Mouse (Mus musculus) activated CD4-positive, CD25-positive, alpha-beta regulatory T cell, adult 4 months (primary cell): Measurements from ENCODE around the gene 1700122O11Rik. TPM values are rescaled to one million over a fixed set of nuclear protein-coding genes. Genes with fewer than 3 reads are reported as not detected.

Experiments
- ATAC-seq: one replicate; pipeline ENCODE4 v1.8.0; 2017
- polyA plus RNA-seq, 2 experiments: library from polyadenylated mRNA; unstranded; fragments of 100-300 nt; shearing (Covaris generic); gene quantifications; one replicate each; pipeline ENCODE4 v1.2.1; 2017

The 1700122O11Rik gene
- polyA plus RNA-seq, result not detected

DNA sequence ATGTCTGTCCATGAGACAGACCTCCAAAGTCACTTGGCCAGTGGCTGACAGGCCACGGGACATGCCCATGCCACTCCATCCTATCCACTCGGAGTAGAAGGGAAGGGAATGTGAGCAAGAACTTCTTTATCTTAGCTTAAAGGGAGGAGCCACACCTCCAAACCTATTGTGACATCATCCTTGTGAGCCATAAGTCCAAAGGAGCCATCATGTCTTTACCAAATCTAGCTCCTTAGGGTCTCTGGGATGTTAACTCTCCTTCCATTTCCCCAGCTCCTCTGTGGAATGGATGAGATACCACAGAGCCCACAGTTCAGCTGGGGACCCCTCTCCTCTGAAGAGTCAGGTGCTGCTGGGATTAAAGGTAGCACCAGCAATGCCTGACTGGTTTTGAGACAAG, at the start of gene 1700122O11Rik:
Gene 1700122O11Rik (minus strand): TSS at position 101 of the 400 bp plus-strand sequence.
- no peak for ATAC-seq

DNA sequence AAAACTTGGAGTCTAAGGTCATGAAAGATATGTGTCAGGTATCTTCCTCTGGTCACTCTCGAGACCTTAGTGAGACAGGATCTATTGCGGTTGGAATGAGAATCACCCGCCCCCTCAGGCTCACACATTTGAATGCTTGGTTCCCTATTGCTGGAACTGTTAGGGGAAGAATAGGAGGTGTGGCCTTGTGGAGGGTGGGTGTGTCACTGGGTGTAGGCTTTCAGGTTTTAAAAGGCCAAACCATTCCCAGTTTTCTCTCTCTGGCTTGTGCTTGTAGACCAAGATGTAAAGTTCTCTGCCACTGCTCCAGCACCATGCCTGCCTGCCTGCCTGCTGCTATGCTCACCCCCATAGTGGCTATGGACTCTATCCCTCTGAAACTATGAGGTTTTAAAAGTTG, 42.5 kb upstream of the 1700122O11Rik start:
- ATAC-seq, result no peak

DNA sequence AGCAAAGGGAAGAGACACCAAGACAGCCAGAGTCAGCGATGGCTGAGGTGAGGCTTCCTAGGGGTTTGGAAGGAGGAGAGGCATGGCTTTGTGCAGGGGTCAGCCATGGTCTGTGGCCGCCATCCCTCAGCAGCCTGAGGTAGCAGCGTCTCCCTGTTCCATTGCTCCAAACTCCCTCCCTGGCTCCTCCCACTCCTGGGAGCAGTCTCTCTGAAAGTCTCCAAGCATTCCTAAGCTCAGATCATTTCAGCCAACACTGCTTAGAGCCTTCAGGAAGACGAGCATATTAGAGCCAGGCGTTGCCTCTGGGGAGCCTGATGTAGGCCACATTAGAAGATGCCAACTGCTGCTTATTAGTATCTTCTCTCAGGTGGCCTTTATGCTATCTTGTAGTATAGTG, 29.6 kb upstream of the 1700122O11Rik start:
- ATAC-seq, result no peak

DNA sequence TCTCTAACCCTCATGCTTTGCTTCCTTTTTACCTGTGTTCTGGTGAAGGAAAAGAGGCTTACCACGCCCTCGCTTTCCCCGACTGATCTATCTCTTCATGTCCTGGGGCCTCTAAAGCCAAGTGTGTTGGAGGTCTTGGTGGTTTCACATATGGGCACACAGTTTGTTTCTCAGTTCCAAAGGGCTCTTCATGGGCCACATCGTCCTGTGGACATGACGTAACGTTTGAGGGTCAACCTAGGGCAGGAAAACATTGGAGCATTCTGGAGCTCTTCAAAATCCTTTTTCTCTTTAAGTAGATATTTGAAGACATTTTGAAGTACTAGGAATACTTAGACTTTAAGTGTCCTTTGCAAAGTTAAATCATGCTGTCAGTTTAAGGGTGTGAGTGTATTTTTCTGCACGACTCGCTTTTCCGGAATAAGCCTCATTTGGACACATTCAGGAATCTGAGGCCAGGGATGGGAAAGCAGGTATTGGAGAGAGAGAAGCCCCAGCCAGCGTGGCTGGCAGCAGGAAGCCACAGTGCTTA, 29.1 kb upstream of the 1700122O11Rik start:
- no peak for ATAC-seq

DNA sequence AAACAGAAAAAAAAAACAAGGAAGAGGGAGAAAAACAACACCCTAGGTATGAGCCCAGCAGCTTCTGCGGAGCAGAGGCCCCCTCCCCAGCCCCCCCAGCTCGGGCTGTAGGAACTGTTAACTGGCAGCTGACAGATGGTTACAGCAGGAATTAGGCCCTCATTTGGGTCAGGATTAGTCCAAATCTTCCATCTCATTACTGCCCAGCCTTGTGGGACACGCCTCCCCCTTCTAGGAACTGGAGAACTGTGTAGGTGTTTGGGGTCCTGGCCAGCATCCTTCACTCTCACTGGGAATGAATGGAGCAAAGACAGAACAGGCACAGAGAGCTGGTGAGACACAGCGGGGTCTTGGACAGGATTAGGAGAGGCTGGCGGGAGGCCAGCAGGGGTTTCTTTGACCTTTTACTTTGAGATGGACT, 27.0 kb upstream of the 1700122O11Rik start:
- ATAC-seq, result no peak

DNA sequence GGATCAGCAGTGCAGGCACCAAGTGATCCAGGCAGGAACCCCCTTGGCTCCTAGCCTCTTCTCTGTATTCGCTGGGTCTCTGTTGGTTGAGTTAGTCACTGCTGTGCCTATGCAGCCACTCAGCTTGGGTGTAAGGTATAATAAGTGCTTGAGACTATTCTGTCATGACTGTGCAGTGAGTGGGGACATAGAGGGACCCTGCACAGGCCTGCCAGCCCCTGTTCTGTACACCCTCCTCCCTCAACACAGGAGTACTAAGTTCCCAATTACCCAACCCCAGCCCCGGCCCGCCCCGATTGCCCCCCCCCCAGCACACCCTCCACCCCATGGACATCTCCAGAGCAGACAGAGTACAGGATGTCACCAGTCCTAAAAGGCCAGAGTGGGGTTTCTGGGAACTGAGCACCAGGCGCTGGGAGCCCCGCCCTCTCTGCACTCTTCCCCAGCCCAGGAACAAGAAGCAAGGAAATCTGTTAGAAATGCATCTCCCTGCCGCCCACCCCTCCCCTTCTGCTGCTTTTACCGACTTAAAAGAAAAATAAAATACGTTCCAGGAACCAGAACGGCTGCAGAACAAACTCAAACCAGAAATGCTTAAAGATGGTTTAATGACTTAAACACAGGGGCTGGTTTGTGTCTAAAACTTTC, 26.2 kb upstream of the 1700122O11Rik start:
- ATAC-seq, result no peak

DNA sequence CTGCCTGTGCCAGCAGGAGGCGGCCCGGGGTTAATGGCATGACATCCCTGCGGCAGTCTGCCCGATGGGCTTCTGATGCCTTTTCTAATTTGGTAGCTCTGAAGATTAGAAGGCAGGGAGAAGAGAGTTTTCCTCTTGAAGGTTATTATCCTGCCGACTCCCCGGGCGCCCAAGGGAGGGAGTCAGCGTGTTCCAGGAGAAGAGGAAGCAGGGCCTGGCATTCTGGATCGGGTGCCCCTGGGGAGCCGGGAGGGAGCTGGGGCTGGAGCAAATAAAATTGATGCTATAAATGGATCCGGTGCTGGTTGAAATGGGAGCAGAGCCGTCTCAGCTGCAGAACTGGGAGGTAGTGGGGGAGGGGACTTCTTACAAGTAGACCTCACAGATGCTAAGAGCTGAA, 19.3 kb upstream of the 1700122O11Rik start:
- no peak for ATAC-seq

DNA sequence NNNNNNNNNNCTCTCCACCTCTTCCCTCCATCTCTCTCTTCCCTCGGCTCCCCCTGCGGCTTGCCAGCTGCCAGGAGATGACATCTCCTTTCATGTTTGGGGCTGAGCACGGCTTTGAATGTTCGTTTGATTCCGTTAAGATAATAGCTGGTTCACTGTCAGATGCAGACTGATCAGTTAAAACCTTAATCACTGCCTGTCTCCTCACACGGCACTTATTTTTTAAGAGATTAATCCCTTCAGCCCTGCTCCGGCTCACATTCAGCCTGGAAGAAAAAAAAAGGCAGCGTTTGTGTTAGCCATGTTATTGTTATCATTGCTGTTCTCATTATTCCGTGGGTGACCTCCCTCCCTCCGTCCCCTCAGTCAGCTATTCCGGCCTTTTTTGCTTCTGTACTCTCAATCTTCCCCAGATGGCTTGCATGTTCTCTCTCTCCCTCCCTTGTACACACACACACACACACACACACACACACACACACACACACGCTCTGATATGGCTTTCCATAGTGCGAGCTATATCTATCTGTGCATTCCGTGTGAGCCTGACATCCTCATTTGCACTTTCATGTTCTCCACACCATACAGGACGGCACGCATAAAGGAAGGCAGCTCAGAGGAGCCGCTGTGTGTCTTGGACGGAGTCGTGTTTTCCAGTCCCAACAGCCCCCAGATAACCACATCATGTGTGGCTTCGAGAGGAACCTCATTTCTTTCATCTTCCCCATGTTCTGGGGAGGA, 17.2 kb upstream of the 1700122O11Rik start:
- no peak for ATAC-seq

DNA sequence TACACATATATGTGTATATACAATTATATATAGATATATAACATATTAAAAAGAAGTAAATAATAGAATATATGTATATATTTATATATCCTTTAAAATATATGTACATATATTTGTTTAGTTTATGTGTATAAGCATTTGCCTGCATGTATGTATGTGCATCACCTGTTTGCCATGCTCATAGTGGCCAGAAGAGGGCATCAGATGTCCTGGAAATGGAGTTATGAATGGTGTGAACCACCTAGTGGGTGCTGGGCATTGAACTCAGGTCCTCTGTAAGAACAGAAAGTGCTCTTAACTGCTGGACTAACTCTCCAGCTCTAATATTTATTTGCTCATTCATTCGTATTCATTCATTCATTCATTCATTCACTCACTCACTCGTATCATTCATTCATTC, 15.6 kb upstream of the 1700122O11Rik start:
- ATAC-seq, result no peak

DNA sequence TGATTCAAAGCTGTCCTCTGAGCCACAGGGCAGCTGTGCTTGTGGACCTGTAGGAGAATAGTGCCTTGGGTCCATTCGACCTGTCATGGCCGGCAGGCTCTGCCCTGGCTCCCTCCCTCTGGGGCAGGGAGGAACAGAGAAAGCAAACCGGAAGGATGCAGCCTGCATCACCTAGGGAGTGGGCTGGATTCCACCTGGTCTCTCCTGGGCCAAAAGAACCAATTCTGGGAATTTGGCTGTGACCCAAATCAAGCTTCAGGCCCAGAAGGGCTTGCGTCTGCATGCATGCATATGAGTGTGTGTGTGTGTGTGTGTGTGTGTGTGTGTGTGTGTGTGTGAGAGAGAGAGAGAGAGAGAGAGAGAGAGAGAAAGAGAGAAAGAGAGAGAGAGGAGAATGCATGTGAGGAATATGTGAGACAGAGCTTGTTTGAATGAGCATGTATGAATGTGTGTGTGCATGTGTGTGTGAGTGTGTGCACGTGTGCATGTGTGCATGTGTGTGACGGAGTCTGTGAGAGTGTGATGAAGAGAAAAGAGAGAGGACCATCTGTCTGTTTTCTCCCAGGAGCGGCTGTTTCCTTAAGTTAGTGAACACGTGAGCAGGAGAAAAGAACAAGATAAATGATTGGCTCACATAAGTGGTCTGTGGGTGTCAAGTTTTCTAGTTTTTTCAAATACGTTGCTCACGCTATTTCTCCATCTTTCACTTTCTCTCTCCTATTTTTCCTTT, 14.4 kb upstream of the 1700122O11Rik start:
- no peak for ATAC-seq

DNA sequence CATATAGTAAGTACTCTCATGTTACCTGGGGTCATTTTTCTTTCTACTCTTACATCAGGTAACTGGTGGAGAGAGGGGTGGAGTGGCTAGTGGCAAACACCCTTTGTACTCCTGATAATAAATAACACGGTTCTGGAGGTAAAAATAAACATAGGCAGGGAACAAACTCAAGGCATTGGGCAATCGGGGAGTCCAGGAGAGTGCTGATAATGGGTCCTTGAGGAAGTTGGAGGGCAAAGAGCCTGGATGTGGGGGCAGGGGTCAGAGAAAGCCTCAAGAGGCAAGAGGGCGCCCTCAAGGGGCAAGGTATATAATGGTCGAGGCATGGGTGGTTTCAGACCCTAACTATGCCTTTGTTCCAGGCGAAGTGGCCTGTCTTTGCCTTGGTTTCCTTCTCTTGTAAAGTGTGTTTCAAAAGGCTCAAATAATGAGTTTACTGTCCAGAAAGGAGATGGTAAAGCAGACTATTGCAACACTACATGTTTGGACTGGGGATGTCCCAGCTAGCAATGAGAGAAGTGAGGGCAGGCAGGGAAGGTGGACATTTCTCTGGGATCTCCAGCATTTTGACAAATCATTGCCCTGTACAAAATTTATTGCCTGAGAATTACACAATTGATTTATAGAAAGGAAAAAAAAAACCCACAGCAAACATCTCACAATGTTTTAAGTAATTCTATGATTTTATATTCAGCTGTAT, 13.7 kb upstream of the 1700122O11Rik start:
- no peak for ATAC-seq

DNA sequence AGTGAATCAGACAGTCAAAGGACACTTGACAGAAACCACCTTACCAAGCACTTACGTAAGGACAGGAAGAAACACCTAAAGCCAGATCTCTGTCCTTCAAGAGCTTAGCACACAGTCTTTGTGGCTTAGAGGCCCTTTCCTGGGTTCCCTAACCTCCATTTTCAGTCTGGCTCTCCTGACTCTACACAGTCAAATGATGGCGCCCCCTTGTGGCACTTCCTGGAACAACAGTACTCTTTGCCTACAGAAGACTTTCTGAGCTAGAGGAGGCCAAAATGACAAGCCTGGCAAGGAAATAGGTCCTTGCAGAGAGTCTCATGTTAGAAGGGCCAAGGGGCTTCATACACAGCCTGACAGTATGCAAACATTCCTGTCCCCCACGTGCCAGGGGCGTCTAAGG, 7.5 kb upstream of the 1700122O11Rik start:
- no peak for ATAC-seq

DNA sequence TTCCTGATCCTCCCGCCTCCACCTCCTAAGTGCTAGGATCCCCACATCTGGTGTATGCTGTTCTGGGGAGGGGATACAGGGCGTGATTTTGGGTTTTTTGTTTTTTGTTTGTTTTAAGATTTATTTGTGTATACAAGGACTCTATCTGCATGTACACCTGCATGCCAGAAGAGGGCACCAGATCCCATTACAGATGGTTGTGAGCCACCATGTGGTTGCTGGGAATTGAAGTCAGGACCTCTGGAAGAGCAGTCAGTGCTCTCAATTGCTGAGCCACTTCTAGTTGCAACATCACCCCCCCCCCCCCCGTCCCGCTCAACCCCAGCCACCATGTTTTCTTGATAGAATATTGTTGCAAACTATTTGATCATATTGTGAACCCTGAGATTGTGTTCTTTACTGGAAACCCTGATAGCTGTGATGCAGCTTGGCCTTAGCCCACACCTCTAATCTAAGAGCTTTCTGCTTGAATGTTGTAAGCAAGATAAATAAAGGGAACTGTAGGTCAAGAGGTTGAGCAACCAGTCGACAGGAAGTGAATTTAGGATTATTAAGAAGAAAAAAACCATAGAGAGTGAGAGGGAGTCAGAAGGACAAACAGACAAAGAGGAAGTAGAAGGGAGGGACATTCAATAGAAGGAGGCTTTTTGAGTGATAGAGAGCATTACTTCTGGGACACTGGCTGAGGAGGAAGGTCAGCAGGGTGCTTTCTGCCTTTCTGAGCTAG, 5.2 kb upstream of the 1700122O11Rik start:
- no peak for ATAC-seq

DNA sequence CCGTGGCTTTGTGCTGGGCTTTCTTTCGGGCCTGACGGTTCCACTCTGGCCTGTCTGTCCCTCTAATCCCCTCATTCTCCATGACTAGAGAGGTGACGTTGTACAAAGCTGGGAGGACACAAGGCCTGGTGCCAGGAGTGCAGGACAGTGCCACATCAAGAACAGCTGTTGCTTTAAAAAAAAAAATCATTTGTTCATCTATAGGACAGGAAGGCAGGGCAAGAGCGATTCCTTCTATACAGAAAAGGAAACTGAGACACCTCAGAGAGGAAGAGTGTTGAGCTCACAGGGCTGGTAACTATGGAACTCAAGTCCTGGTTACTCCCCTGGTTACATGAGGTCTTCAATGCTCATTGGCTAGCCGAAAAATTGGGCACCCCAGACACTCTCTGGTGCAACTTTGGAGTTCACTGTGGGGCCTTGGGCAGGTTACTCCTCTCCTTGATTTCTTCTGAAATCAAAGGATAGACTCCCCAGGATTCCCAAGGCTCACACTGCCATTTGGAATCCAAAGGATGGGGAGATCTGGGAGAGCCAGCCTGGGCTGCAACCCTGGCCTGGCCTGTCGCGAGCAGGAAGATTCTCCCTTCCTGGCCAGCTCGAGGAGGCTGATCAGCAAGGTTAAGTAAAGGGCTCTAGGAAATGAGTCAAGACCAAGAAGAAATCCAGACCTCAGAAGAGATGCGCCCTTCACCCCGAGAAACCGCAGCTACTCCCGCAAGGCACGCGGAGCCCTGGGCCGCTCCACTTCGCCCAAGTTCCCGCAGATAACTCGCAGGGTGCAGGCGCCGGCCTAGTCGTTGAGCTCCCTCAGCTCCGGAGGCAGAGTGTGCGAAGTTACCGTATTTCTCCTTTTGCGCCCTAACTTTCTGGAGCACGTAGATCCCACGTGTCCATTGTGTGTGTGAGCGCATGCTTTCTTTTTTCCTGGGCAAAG, 3.5 kb upstream of the 1700122O11Rik start:
- ATAC-seq, result peak; percentile 64

DNA sequence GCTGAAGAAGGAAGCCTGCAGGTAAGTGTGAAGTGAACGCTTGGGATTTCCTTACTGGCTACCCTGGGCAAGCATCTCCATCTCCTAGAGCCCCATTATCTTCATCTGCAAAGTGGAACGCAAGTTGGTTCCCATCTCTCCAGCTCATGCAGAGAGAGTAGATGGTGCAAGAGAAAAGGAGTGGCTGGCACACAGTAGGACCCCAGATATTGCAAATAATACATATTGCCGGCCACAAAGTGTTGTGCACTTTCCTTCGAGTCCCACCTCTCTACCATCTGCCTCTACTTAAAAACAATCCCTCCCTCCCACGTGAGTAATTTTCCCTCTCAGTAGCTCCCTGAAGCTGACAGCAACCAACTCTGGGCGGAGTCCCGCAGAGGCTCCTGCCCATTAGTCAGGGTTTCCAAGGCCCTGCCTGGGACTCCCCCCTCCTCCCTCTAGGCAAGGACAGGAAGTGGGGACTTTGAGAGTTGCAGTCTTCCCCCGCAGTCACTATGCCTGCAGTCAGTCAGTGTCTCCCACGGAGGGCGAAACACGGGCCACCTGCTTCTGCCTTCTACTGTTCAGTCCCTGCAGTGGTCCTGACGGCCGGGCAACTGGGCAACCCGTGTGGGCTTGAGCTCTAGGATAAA, 1.3 kb upstream of the 1700122O11Rik start:
- peak; percentile 89 for ATAC-seq

DNA sequence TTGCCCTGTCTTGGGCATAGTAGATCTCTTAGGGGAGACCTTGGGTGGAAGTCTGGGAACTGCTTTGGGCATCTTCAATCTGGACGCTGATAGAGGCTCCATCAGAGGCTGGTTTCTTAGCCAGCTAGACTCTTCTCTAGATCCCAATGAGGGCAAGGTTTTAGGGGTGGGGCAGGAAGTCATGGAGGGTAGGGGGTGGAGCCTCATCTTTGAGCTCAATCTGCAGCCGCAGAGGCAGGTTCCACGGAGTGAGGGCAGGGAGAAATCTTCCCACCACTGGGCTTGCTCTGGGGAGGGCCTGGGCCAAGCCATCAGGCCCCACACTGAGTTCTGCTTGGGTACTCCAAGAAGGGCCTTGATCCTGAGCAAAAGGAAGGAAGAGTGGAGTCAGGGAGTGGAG, 1.2 kb downstream of the 1700122O11Rik start:
- no peak for ATAC-seq

DNA sequence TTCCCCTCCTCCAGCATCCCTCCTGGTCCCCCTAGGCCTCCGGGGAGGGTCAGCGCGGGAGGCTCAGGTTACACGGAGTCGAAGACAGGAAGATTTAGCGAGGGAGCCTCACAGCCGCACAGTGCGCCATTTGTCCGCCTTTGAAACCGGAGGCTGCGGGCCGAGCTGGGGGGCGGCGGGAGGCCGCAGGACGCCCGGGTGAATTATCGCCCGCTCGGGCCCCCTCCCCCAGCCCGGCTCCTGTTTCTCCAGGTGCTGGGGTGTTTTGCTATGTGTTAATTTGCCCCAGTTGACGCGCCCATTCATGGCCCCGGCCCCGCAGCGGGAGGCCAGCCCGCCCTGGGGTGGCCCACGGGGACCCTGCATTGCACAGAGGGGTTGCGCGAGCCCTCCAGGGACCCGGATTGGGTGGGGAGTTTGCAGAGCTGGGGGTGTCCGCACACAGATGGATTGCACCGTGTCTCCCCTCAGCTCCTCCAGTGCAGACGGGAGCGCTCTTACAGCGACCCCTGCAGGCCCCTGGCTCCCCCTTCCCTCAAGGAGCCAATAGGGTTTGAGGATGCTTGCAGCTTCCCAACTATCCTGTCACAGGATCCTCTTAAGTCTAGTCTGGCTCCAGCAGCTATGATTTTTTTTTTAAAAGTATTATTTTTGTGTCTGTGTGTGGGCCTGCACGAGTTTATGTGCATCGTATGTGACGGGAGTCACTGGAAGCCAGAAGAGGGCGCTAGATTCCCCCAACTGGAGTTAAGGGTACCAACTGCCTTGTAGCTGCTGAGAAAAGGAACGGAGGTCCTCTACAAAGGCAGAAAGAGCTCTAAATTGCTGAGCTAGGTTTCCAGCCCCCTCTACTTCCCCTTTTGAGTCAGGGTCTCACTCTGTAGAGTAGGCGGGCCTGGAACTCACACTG, 6.3 kb downstream of the 1700122O11Rik start:
- ATAC-seq, result no peak

DNA sequence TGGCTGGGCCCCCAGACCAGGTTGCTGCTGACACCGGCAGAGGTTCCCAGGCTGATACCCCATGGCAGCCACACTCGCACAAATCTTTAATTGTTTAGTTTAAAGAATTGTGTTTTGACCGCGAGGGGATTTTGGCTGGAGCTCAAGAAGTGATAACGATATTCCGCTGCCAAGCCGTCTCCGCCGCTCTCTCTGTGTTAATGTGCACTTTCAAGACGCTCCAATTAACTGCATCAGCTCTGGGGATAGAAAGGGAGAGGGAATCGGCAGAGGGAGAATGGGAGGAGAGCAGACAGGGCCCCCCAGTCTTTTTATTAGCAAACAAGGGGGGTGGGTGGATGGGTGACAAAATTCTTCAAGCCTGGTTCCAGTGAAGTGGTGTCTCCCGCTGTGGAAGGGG, 8.9 kb downstream of the 1700122O11Rik start:
- no peak for ATAC-seq

DNA sequence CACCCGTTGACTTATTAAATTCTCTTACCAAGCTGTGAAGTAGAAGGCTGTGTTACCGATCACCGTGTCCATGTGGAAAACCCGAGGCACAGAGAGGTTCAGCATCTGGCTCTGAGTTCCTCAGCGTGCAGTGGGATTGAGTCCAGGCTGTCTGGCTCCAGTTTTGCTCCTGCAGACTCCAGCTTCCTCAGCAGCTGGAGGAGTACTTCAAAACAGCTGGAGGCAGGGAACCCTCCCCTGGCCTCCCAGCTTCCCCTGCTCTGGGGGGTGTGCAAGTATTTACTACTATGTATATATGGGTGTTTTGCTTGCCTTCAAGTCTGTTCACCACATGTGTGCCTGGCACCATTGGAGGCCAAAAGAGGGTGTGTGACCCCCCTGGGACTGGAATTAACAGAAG, 9.8 kb downstream of the 1700122O11Rik start:
- no peak for ATAC-seq
